17 mouse cellular contexts compared by ENCODE assay signal in genomic region chr10:20119504-20120425, GRCm38 (mm10). TPM values are rescaled to one million over a fixed set of nuclear protein-coding genes. Genes with fewer than 3 reads are reported as not detected.
A peak's percentile ranks its signal among the peaks of the same experiment; 100 is the strongest.
DNase-seq lines count a peak whose midpoint lies in the region; TF ChIP-seq lines count a peak whose summit lies in the region.
"Had no signal": no experiment of that assay in that cellular context is flagged by ENCODE, and none has a peak within 500 bp of the region (broad histone marks: within the 10 kb centered on the region; RNA-seq: fewer than 3 reads in every experiment).

No protein-coding gene starts in this region.

- H3K27ac ChIP-seq in left cerebral cortex, adult 2 months = no peak overlapping the region
- peak overlapping the region; percentile 98 for H3K27ac ChIP-seq in thymus, adult 2 months (ENCODE audit: control insufficient read depth, insufficient read depth, low read length)
- H3K27ac ChIP-seq: embryonic facial prominence, embryonic 10.5 days; forebrain, embryonic 15.5 days; heart, adult 2 months; layer of hippocampus, adult 2 months; limb, embryonic 12.5 days had no signal

- WGBS in thymus, adult 2 months = 68% methylated on average over 15 of the region's 15 CpGs

- no peak for TF ChIP-seq POLR2A in thymus, adult 2 months (IDR thresholded peaks at IDR 0.05; ENCODE audit: control insufficient read depth, extremely low read depth, insufficient read depth, low read length, poor library complexity)

- H3K27me3 ChIP-seq in thymus, adult 2 months (ENCODE audit: control insufficient read depth, insufficient read depth, low read length) = no peaks in the 10 kb centered on the region
- H3K27me3 ChIP-seq: forebrain, embryonic 15.5 days; limb, embryonic 12.5 days had no signal

- intact Hi-C loops in left cerebral cortex, postnatal 4 days (cut with DNase I) = no loop called here
- intact Hi-C loops in left cerebral cortex, adult 2 months (cut with DNase I) = loop anchor here (5.0 to 10.0 kb wide), 2 partner anchors 187 to 405 kb away; partner anchors contain the start of genes Il20ra and Map3k5

- no peaks in the 10 kb centered on the region for H3K36me3 ChIP-seq in thymus, adult 2 months (ENCODE audit: control insufficient read depth, insufficient read depth, low read length)
- H3K36me3 ChIP-seq: embryonic facial prominence, embryonic 10.5 days; forebrain, embryonic 15.5 days; limb, embryonic 12.5 days had no signal

- no peak overlapping the region for H3K4me3 ChIP-seq in left cerebral cortex, adult 2 months
- H3K4me3 ChIP-seq in thymus, adult 2 months (ENCODE audit: control insufficient read depth, insufficient read depth, low read length) = no peak overlapping the region
- H3K4me3 ChIP-seq: embryonic facial prominence, embryonic 10.5 days; forebrain, embryonic 15.5 days; heart, adult 2 months; layer of hippocampus, adult 2 months; limb, embryonic 12.5 days; myocyte had no signal

- H3K4me1 ChIP-seq in thymus, adult 2 months (replicated peaks; ENCODE audit: control insufficient read depth, insufficient read depth, low read length) = peaks cover 40% of the 10 kb centered on the region
- H3K4me1 ChIP-seq: forebrain, embryonic 15.5 days had no signal

- no peak for TF ChIP-seq CTCF in left cerebral cortex, adult 2 months (IDR thresholded peaks at IDR 0.05)
- no peak for TF ChIP-seq CTCF in thymus, adult 2 months (IDR thresholded peaks at IDR 0.05; ENCODE audit: borderline replicate concordance, control insufficient read depth, extremely low read depth, insufficient read depth, low read length, poor library complexity)

- peak; percentile 46 to 48 for DNase-seq in cerebellum, postnatal 10 days
- DNase-seq in cerebellum, adult 8-10 months = no peak
- DNase-seq in left cerebral cortex, postnatal 4 days = peak; percentile 27
- no peak for DNase-seq in left cerebral cortex, adult 2 months (ENCODE audit: extremely low spot score in 1 of 2, low spot score in 2 of 2)
- DNase-seq in T-cell, adult 2 months (ENCODE audit: low spot score) = peak; percentile 63
- peak; percentile 79 for DNase-seq in thymus, adult 2 months
- no peak for DNase-seq in c-Kit-positive CD71-positive TER-119-positive erythroid progenitor cells, embryonic 14.5 days (ENCODE audit: low spot score)
- DNase-seq in ovary, postnatal 10 days (ENCODE audit: low spot score) = no peak
- DNase-seq: cerebellum, adult 11 months; heart, adult 2 months; lung, postnatal 4 days; right cerebral cortex, adult 18-20 months had no signal

RNA-seq across cellular contexts. Expression of gene Map7, which starts 28.5 kb away (rescaled TPM):
- total RNA-seq in left cerebral cortex, postnatal 4 days (2021) = 10 to 100 TPM; 12.6 to 19.4 TPM
- 100 to 1,000 TPM; 102 to 118 TPM for total RNA-seq in left cerebral cortex, adult 2 months (2021)
- 6.9 and 9.8 TPM in 2 replicates for polyA plus RNA-seq in thymus, adult 2 months (2012; rRNA removed)

Comparison
In these comparisons a context has a peak if more than half of its experiments do, and no peak if none do; other contexts are left out.
1. DNase-seq: peak in cerebellum, postnatal 10 days (2 of 2), left cerebral cortex, postnatal 4 days (single experiment), T-cell, adult 2 months (single experiment) and thymus, adult 2 months (single experiment); none in cerebellum, adult 8-10 months (single experiment), left cerebral cortex, adult 2 months (0 of 2), c-Kit-positive CD71-positive TER-119-positive erythroid progenitor cells, embryonic 14.5 days (single experiment) and ovary, postnatal 10 days (single experiment).
2. RNA of gene Map7, which starts 28.5 kb away (total RNA-seq): 102 to 118 TPM in left cerebral cortex, adult 2 months; 12.6 to 19.4 TPM in left cerebral cortex, postnatal 4 days; every median in the first group is over 4 times any median in the second.